Mouse (Mus musculus) granulocyte monocyte progenitor cell, adult 5-6 weeks (primary cell): ENCODE results near the gene Npl. TPM values are rescaled to one million over a fixed set of nuclear protein-coding genes. Genes with fewer than 3 reads are reported as not detected.

Source experiments
- ATAC-seq: replicated peaks from 2 replicates; pipeline ENCODE4 v1.8.0; 2016; ENCODE audit warnings: mild to moderate bottlenecking, moderate TSS enrichment, inconsistent platforms; ENCODE audit not compliant: poor library complexity, severe bottlenecking
- total RNA-seq, 2 experiments: library from RNA; stranded (forward) in 1 of 2; stranded (reverse) in 1 of 2; fragments of 200-712, 200-1000 nt in 1 of 2; fragments of >200 nt in 1 of 2; fragmentation: Nextera tagmentation in 1 of 2; gene quantifications; 2 replicates each; pipeline ENCODE4 v1.2.3; 2014 to 2017

Gene Npl
- 20.9 and 29.3 TPM in 2 replicates for total RNA-seq (2014; fragmentation: Nextera tagmentation)
- total RNA-seq (2017) = 13.4 and 19.9 TPM in 2 replicates

DNA sequence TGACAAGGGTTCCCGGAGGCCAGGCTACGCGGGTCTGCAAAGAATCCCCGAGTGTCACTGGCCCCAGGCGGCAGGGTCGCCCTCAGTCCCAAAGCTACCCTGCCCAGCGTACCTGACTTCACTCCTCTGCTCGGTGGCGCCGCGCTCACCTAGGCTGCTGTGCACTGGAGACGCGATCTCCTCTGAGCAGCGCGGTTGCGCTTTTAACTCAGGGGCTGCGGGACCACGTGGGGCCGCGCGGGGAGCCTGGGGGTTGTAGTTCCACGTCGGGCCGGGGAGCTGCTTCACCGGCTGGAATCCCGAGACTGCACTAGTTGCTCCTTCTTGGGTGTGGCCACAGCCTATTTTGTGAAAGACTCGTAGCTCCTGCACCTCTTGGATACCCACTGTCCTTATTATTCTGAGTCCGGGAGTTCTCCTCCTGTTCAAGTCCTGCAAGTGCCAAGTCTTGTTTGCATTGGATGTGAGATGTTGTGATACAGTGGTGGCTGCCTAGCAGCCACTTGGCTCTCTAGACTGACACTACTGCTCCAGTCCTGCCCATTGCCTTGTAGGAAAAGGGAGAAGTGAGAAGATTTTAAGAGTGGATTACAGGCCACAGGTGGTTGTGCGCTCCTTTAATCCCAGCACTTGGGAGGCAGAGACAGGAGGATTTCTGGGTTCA lies at the start of gene Npl:
Npl (minus strand) TSS at position 510 of the 664 bp plus-strand sequence.
- ATAC-seq = peak; percentile 88

DNA sequence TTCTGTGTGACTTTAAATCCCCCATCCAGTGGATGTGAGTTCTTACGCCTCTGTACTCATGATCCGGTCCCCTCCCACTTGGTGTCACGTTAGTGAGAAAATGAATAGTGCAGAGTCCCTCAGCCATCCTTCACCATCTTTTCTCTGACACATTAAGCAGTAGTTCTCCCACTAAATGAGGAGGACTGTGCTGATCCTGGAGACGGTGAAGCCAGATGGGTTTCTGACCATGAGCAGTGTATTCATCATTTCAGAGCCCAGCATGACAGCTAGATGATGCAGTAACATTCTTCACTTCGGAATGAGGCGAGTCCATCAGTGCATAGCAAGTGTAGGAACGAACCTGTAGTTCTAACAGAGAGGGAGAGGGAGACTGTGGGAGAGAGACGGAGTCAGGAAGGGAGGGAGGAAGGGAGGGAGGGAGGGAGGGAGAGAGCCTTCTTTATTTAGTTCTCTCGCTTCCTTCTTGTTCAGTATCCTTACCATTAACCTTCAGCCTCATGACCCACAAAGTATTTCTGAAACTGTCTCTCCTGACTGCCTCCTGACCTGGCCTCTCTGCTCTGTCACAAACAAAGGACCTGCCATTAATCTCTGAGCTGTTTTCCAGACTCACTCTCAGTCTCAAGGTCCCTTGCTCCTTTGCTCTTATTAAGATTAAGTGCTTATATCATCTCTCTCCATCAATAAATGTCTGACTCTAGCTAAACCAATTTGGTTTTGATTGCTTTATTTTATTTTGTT lies 49.6 kb upstream of the Npl start:
- no peak for ATAC-seq

DNA sequence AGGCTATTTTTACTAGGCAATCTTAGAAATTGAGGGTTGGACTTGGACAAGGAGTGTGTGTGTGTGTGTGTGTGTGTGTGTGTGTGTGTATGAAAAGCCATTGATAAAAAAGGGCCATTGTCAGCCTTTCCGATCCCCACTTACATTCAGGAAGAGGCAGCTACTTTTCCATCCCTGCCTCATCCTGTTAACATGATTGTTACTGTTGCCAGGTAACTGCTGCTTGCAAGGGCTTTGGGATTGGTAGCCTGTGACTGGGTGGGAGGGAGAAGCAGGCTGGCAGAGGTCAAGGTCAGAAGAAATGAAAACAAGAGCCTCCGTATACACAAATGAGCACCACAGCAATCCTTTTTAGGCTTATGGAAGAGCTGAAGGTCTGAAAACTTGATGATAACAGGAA lies 48.9 kb upstream of the Npl start:
- no peak for ATAC-seq

DNA sequence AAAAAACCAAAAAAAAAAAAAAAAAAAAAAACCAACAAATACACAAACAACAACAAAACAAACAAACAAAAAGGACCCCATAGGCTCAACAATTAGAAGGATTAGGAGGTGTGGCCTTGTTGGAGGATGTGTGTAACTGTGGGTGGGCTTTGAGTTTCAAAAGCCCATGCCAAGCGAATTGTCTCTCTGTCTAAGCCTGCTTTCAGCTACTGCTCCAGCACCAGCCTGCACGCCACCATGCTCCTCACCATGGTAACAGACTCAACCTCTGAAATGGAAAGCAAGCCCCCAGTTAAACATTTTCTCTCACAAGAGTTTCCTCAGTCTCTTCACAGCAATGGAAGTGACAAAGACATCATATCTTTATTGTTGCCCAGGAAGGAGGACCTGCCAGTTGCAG lies 43.8 kb upstream of the Npl start:
- ATAC-seq = no peak

DNA sequence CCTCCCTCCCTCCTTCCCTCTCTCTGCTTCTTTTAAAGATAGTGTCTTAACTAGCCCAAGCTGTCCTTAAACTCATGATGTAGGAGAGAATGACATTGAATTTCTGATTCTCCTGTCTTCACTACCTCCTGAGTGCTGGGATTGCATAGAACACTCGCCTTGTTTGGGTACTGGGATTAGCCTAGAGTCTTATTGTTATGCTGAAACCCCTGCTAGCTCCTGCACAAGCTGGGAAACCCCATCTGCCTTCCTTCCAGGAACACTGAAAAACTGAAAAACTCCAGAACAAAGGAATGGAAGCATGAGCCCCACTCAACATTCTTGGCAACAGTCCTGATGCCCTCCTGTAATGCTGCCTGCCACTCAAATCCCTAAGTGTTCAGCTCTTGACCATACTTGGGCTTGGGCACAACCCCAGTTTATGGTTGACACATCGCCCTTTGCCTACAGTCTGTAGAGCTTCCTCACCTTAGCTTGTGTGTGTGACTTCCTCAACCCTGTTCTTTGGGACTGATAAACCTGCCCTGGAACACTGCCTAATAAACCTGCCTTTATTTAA lies 40.4 kb upstream of the Npl start:
- ATAC-seq = no peak

DNA sequence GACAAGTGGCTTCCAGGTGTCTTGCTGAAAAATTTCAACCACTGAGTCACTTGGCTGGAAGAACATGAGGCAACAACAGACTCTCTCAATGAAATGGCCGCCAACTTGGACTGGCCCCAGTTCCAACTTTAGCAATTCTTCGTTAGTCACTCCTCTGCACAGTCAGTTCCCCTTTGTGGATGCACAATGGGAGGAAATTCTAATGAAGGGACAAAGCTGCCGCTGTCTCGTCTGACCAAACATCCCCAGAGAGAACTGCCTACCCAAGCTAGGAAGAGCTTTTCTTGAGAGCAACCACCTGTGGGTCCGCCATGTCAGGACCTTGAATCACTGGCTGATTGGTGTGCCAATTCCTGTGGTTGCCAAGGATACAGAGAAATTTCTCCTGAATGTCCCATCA lies 38.1 kb upstream of the Npl start:
- peak; percentile 42 for ATAC-seq

DNA sequence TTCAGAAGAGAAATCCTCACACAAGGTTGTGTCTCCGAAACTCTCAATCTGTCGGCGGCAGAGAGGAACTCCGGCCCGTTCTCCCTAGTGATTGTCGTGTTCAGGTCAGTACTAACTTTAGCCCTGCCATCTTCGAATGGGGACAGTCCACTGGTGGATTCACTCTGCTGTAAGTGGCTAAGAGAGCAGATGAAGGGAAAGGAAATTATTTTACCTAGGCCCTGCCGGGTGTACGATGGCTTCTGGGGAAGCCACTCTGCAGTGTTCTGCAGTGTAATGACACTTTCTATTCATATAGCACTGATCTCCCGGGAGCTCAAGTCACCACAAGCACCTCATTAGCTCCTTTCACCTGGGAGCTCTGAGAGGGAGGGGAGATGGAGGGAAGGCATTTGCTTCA lies 37.0 kb upstream of the Npl start:
- ATAC-seq = no peak

DNA sequence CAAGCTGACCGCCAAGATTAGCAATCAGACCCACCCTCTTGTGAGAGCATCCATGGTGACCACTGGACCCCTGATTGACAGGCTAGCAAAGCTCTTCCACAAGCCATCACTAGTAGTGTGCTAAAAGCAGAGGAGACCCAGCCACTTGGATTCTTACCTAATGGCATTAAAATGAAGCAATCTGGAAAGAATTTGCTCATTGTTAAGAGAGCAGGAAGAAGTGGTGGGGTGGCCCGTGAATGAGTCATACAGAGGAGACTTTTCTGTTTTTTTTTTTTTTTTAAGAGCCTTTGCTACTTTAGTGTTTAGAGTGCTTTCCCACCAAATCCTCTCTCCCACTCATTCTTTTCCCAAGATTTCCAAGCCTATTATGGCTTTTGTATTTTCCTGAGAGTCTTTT lies 35.9 kb upstream of the Npl start:
- peak; percentile 92 for ATAC-seq

DNA sequence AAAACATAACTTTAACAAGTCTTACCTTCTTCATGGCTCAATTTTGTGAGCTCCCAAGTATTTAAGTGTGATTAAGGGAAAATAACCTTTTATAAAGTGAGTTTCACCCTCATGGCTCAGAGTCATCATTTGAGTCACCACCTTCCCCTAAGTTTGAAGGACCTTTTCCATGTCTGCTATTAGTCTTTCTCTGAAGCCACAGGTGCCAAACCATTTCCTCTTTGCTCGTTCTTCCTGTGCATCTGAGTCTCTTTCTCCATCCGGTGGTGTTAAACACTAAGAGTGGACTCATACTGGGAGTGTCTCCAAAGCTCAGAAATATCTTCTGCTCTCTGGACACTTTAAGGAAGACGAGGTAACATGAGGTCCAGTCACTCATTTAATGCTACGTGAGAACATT lies 33.3 kb upstream of the Npl start:
- ATAC-seq = peak; percentile 38; the same call in 1 of the 2 replicates

DNA sequence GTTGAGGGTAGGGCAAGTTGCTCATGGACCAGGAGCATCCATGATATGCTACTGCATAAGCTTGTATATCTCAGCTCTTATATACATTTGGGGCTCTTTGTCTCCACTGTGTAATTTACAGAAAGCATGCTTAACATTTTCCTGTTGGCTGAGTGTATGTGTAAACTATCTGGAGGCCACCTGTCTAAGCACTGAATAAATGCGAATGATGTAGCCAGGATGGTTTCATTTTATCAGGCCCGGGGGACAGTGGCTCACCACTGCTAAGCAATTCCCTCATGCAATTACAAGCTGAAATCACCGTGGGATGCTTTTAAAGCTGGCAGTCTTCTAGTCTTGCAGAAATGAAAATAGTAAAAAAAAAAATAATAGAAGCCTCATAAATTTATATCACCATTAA lies 24.9 kb upstream of the Npl start:
- no peak for ATAC-seq

DNA sequence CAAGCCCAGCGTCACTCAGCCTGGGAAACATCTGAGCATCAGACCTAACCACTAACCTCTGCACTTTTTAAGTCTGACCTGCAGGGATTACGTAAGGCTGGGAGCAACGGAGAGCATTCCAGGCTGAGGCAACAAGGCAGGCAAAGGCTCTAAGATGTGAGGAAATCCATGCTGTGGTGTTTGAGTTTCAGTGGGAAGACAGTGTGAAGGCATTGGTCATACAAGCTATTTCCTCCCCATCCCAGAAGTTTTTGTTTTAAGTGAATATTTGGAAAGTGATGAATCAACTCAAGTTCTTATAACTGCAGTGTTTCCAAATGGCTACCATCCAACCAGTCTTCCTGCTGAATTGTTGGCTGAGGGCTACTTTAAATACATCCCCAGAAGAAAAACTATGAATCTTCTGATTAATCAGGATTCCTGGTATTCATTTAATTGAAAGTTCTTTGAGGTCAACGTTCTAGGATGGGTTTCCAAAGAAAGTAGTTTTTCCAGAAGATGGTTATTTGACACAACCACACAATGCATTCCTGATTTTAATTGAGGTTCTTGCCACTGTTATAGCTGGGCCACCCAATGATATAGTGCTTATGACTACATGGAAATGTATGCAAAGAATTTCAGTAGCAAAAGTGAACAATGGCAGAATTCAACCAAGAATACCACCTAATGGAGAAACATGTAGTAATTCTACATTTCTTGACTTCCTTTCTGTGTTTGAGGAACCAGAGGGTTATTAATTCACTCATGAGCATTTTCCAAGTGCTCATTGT lies 22.6 kb upstream of the Npl start:
- no peak for ATAC-seq

DNA sequence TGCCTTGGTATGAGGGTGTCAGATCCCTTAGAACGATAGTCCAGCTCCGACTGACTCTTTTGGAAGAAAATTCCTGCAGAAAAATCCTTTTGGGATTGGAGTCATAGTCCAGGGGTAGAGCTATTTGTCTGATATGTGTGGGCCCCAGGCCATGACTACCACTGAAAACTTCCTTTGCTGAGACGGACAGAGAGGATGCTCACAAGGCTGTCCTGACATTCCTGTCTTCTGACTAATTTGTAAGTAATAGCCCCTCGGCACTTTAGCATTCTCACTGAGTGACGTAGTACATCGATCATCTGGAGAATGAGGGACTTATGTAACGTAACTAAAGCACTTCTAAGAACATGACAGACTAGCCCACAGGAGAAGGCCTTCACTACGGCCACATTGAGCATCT lies 15.9 kb upstream of the Npl start:
- ATAC-seq = no peak

DNA sequence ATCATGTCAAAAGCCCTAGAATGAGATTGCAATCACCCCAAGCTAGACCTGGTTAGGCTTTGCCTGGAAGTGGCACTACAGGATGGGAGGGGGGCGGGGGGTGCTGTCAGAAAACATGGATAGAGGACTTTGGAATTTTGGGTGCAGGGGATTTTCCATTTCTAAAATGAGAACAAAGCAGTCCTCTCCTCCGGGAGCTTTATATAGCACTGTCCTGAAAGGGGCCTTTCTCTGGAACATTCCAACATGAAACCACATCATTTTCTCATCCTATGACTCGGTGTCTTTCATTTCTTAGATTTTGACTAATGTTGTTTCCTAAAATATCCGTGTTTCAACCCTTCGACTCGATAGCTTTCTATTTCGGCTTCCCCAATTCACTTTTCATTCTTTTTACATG lies 14.9 kb upstream of the Npl start:
- ATAC-seq = no peak

DNA sequence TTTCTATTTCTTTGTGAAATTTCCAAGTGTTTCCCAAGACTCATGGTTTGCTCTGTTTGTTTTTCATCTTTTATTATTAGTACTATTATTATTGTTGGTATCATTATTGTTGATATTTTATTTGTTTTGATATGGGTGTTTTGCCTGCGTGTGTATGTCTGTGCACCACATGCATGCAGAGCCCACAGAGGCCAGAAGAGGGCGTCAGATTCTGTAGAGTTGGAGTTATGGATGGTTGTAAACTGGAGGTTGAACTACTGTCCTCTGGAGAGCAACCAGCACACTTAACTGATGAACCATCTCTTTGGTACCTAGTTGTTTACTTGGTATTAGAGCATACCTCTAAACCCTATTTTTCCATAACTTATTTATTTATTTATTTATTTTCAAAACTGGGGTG lies 13.8 kb upstream of the Npl start:
- ATAC-seq = no peak

DNA sequence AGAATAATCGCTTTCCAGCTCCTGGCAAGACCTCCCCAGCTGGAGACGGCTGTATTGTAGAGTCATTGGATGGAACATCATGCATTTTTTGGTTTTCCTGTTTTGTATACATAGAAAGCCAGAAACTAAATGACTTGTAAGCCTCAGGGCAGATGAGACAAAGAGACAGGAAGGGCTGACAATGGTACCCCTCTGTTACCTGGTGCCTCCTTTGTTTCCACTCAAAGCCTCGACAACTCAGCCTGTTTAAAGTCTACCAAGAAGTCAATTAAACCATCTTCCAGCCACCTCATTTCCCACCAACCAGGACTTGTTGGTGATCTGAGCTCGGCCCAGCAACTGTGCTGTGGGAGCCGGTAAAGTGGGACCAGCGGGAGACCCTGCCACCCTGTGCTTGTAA lies 11.0 kb upstream of the Npl start:
- no peak for ATAC-seq

DNA sequence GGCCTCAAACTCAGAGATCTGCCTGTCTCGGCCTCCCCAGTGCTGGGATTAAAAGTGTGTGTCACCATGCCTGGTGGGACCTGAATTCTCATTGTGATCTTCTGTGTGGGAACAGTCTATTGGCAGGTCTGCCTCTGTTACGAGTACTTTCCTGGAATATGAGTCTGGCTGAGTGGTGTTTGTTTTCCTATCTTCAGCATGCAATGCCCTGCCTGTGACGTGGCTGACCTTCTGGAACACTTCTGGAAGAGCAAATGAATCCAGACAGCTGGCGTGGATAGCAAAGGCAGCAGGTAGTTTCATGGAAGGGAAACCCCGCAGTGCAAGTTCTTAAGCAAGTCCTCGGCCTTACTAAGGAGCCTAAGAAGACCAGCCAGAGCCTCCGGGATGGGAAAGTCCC lies 9.9 kb upstream of the Npl start:
- ATAC-seq = no peak

DNA sequence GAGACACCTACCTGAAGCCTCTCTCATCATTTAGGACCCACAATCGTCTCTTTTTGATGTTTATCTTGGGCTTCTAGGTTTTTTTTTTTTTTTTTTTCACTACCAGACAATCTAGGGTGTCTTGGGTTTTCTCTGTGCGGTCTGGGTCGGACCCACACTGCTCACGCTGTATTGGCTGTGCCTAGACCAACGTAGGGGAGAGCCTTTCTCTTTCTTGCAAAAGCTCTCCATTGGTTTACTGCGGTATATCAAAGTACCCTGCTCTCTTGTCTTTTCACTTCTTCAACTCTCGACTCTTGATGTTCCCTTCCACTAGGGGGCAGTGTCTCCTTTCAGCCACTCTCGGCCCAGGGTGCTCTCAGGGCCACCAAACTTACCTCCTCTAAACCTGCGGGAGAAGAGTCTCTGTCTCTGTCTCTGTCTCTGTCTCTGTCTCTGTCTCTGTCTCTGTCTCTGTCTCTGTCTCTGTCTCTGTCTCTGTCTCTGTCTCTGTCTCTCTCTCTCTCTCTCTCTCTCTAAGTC lies 9.3 kb upstream of the Npl start:
- peak; percentile 83 for ATAC-seq

DNA sequence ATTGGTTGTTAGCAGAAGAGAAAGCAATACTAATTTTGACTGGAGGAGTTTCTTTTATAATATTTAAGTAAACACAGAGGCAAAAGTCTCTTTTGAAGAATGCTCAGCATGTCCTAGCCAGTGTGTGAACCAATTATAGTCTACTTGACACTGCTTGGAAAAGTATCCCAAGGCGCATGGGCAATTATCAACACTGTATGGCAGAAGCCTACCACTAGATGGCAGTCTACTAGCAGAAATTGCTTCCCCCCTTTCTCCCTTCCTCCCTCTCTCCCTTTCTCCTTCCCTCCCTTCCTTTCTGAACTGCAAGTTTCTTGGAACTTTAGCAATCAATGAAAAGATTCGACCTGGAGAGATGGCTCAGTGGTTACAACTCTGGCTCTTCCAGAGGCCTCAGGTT lies 7.1 kb upstream of the Npl start:
- peak; percentile 65 for ATAC-seq

DNA sequence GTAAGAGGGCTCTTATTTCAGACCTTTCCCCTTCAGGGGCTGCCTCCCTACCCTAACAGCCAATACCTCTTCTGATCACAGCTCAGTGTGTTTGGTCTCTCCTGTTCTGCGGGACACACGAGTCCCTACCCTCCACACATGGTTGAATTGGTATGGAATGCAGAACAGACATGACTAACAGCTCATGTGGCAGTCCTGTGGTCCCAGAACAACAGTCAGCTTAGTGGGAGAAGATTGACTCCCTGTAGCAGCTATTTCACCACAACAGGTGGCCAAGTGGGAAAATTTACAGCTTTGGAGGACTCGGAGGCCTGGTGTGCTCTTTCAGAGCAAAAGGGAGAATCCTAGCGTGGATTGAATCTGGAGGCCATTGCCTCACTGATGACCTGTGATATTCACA lies 6.4 kb upstream of the Npl start:
- ATAC-seq = no peak

DNA sequence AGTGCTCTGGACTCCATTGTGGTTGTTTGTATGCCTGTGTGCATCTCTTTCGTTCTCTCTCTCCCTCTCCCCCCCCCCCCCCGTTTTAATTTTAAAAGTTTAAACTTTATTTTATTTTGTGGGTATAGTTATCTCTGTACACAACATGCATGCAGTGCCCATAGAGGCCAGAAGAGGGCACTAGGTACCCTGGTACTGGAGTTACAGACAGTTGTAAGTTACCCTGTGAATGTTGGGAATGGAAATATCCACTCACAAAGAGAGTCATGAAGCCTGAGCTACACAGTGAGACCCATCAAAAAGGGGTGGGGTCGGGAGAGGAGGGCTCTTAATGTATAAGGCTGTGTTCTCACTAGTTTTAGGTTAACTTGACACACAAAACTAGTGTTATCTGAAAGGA lies 969 bp upstream of the Npl start:
- peak; percentile 56 for ATAC-seq

DNA sequence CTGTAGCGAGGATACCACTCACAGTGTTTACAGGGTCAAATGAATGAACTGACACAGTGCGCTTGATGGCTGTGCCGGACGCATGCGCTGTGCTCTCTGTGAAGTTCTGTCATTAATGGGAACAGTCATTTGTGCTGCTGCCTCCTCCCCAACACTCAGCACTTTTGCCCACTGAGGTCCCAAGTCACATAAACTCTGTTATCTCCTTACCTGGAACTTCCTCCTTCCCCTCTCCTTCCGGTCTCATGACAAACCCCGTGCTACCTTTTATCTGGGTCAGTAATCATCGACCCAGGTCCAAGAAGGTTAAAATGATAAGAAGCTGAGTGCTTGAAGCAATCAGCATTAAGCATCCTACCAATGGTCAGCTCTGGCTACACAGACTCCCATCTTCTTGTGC lies 2.3 kb downstream of the Npl start:
- ATAC-seq = no peak
